Mouse (Mus musculus) CH12.LX (cell line): Measurements from ENCODE around the gene Adam11. TPM values are rescaled to one million over a fixed set of nuclear protein-coding genes. Genes with fewer than 3 reads are reported as not detected.

Experiments
- DNase-seq: peaks from one replicate; pipeline ENCODE4 v3.0.0-alpha.2; 2013; ENCODE audit errors: extremely low read depth
- H3K27ac ChIP-seq: 2 replicates; pipeline ENCODE4 v1.5.1; 2012; ENCODE audit warnings: low read depth, mild to moderate bottlenecking, control low read depth, moderate library complexity; ENCODE audit not compliant: insufficient read depth
- H3K27me3 ChIP-seq: replicated peaks from 2 replicates; pipeline ENCODE3; 2012; ENCODE audit warnings: inconsistent platforms
- H3K36me3 ChIP-seq, 2 experiments: replicated peaks in 1 of 2; 2 replicates each; pipeline versions ENCODE3 to v1.6.1; 2012; ENCODE audit warnings: inconsistent platforms in 1 of 2, low read length in 1 of 2, mild to moderate bottlenecking in 1 of 2, mixed read lengths in 1 of 2, moderate library complexity in 1 of 2; ENCODE audit not compliant: control insufficient read depth in 1 of 2, insufficient read depth in 1 of 2
- H3K4me1 ChIP-seq, 2 experiments: 2 replicates each; pipeline ENCODE4 v1.6.1; 2012; ENCODE audit warnings: inconsistent platforms in 1 of 2, moderate library complexity in 1 of 2; ENCODE audit not compliant: insufficient read depth in 2 of 2, control insufficient read depth in 1 of 2
- H3K4me2 ChIP-seq: 2 replicates; pipeline ENCODE4 v1.6.1; 2012; ENCODE audit warnings: low read depth, mild to moderate bottlenecking, control low read depth; ENCODE audit not compliant: poor library complexity, insufficient read depth, severe bottlenecking
- H3K4me3 ChIP-seq, 3 experiments: fragments of 150-350 bp in 1 of 3; sonication (generic) in 1 of 3; replicated peaks in 1 of 3; 2 replicates each; pipeline versions ENCODE3 to v1.5.1; 2011 to 2012; ENCODE audit warnings: low read depth in 2 of 3, low read length in 2 of 3, mild to moderate bottlenecking in 2 of 3, moderate library complexity in 2 of 3, control low read depth in 1 of 3, improper control_type of control experiment in 1 of 3, inconsistent platforms in 1 of 3, mixed read lengths in 1 of 3; ENCODE audit not compliant: poor library complexity in 1 of 3
- H3K79me2 ChIP-seq: replicated peaks from 2 replicates; pipeline ENCODE4 v1.6.1; 2012; ENCODE audit warnings: mild to moderate bottlenecking, moderate library complexity; ENCODE audit not compliant: control insufficient read depth, poor library complexity, insufficient read depth, severe bottlenecking; ENCODE audit errors: extremely low read depth
- H3K9ac ChIP-seq: 2 replicates; pipeline ENCODE4 v1.6.1; 2012; ENCODE audit warnings: low read depth, mild to moderate bottlenecking, control low read depth, moderate library complexity; ENCODE audit not compliant: insufficient read depth
- H3K9me3 ChIP-seq: replicated peaks from 2 replicates; pipeline ENCODE3; 2012; ENCODE audit warnings: low read length, inconsistent platforms, mixed read lengths
- BHLHE40 ChIP-seq: IDR thresholded peaks from 2 replicates; pipeline ENCODE4 v1.6.1; 2011; ENCODE audit warnings: mild to moderate bottlenecking, low read depth, low read length, improper control_type of control experiment
- CHD1 ChIP-seq: IDR thresholded peaks from 2 replicates; pipeline ENCODE4 v1.6.1; 2012; ENCODE audit warnings: low read depth, low read length, improper control_type of control experiment, inconsistent platforms
- CTCF ChIP-seq, 2 experiments: IDR thresholded peaks in 1 of 2; conservative IDR thresholded peaks in 1 of 2; 2 replicates each; pipeline ENCODE4 v1.5.1; 2011 to 2012; ENCODE audit warnings: low read depth in 2 of 2, low read length in 2 of 2, improper control_type of control experiment in 1 of 2, inconsistent platforms in 1 of 2, mild to moderate bottlenecking in 1 of 2, moderate library complexity in 1 of 2
- E2F4 ChIP-seq: IDR thresholded peaks from 2 replicates; pipeline ENCODE4 v1.6.1; 2011; ENCODE audit warnings: low read depth, low read length, improper control_type of control experiment; ENCODE audit not compliant: insufficient replicate concordance
- EP300 ChIP-seq: IDR thresholded peaks from 2 replicates; pipeline ENCODE4 v1.6.1; 2011; ENCODE audit warnings: low read length, improper control_type of control experiment
- GABPA ChIP-seq: IDR thresholded peaks from 2 replicates; pipeline ENCODE4 v1.6.1; 2012; ENCODE audit warnings: low read depth, low read length, improper control_type of control experiment, inconsistent platforms; ENCODE audit not compliant: insufficient replicate concordance
- JUN ChIP-seq: IDR thresholded peaks from 2 replicates; pipeline ENCODE4 v1.6.1; 2011; ENCODE audit warnings: low read depth, mild to moderate bottlenecking, low read length, improper control_type of control experiment, moderate library complexity; ENCODE audit not compliant: insufficient read depth
- JUND ChIP-seq: conservative IDR thresholded peaks from 2 replicates; pipeline ENCODE4 v1.6.1; 2011; ENCODE audit warnings: low read depth, low read length, improper control_type of control experiment
- MAFK ChIP-seq: IDR thresholded peaks from 2 replicates; pipeline ENCODE4 v1.6.1; 2011; ENCODE audit warnings: low read length, improper control_type of control experiment; ENCODE audit not compliant: insufficient replicate concordance
- MAZ ChIP-seq: IDR thresholded peaks from 2 replicates; pipeline ENCODE4 v1.6.1; 2012; ENCODE audit warnings: low read depth, mild to moderate bottlenecking, inconsistent platforms, low read length, improper control_type of control experiment, moderate library complexity
- MEF2A ChIP-seq: IDR thresholded peaks from 2 replicates; pipeline ENCODE4 v1.6.1; 2014; ENCODE audit warnings: low read depth, mild to moderate bottlenecking, inconsistent platforms, low read length, improper control_type of control experiment, borderline replicate concordance
- MXI1 ChIP-seq: IDR thresholded peaks from 2 replicates; pipeline ENCODE4 v1.6.1; 2011; ENCODE audit warnings: mild to moderate bottlenecking, low read depth, low read length, improper control_type of control experiment
- MYC ChIP-seq: IDR thresholded peaks from 2 replicates; pipeline ENCODE4 v1.6.1; 2011; ENCODE audit warnings: low read depth, mild to moderate bottlenecking, improper control_type of control experiment, low read length
- NELFE ChIP-seq: IDR thresholded peaks from 2 replicates; pipeline ENCODE4 v1.6.1; 2011; ENCODE audit warnings: low read depth, low read length, improper control_type of control experiment
- PAX5 ChIP-seq: IDR thresholded peaks from 2 replicates; pipeline ENCODE4 v1.6.1; 2012; ENCODE audit warnings: low read length, inconsistent platforms, mixed read lengths
- TBP ChIP-seq: conservative IDR thresholded peaks from 2 replicates; pipeline ENCODE4 v1.6.1; 2011; ENCODE audit warnings: low read depth, low read length, improper control_type of control experiment
- TCF12 ChIP-seq: IDR thresholded peaks from 2 replicates; pipeline ENCODE4 v1.6.1; 2014; ENCODE audit warnings: low read depth, mild to moderate bottlenecking, inconsistent platforms, low read length, improper control_type of control experiment
- UBTF ChIP-seq: IDR thresholded peaks from 2 replicates; pipeline ENCODE4 v1.6.1; 2012; ENCODE audit warnings: low read depth, mild to moderate bottlenecking, inconsistent platforms, low read length, improper control_type of control experiment, moderate library complexity
- USF1 ChIP-seq: IDR thresholded peaks from 2 replicates; pipeline ENCODE4 v1.6.1; 2014; ENCODE audit warnings: low read depth, mild to moderate bottlenecking, inconsistent platforms, low read length, improper control_type of control experiment
- ZKSCAN1 ChIP-seq: IDR thresholded peaks from 2 replicates; pipeline ENCODE4 v1.6.1; 2012; ENCODE audit warnings: low read depth, inconsistent platforms, low read length, improper control_type of control experiment, borderline replicate concordance
- ZNF384 ChIP-seq: IDR thresholded peaks from 2 replicates; pipeline ENCODE4 v1.6.1; 2012; ENCODE audit warnings: low read depth, low read length, improper control_type of control experiment, inconsistent platforms
- dilution Hi-C: fragments of 300-500 bp; cut with MboI; formaldehyde crosslinking; loops from 2 replicates; pipeline ENCODE4 v1.14.3; 2020; ENCODE audit warnings: low sequenced_read_pairs; ENCODE audit not compliant: extremely low pct_unique_long_range_greater_than_20kb, extremely low pct_ligation_motif_present
- in situ Hi-C: fragments of 300-500 bp; cut with MboI; formaldehyde crosslinking; loops from 3 replicates; pipeline ENCODE4 v1.14.3; 2019; ENCODE audit warnings: low sequenced_read_pairs, low pct_ligation_motif_present, low pct_unique_long_range_greater_than_20kb, mixed read lengths
- polyA plus RNA-seq: library from polyadenylated mRNA; unstranded; fragments of >175 nt; gene quantifications from 2 replicates; pipeline ENCODE4 v1.2.1, GENCODE M21; 2012; ENCODE audit warnings: low read depth; ENCODE audit not compliant: insufficient read length
- total RNA-seq, 2 experiments: library from RNA; depleted of rRNA; stranded (reverse); fragments of 300-350 nt in 1 of 2; fragments of >200 nt in 1 of 2; gene quantifications; 2 replicates each; pipeline ENCODE4 v1.2.3; 2012 to 2014

The Adam11 gene
- total and polyA plus RNA-seq, 3 experiments: not detected

- H3K4me1 ChIP-seq: no peaks in the 10 kb centered on the region
- TF ChIP-seq EP300: no peak
- no peak for TF ChIP-seq MEF2A
- peak in 1 of 2 experiments; percentile 34; a peak in 2 of 4 replicates for TF ChIP-seq CTCF (conservative IDR thresholded peaks at IDR 0.05 in 1 of 2, IDR thresholded peaks at IDR 0.05 in 1 of 2; ENCODE audit: low read depth in 2 of 2, low read length in 2 of 2)
- no peaks in the 10 kb centered on the region for H3K79me2 ChIP-seq
- no peak overlapping the region for H3K27ac ChIP-seq
- DNase-seq: no peak
- no peak overlapping the region for H3K4me3 ChIP-seq
- in situ Hi-C loops: no loop called here
- peaks cover 38% of the 10 kb centered on the region for H3K27me3 ChIP-seq
- H3K9me3 ChIP-seq: peaks cover 10% of the 10 kb centered on the region
- H3K9ac ChIP-seq: no peak overlapping the region
- H3K36me3 ChIP-seq: no peaks in the 10 kb centered on the region
- H3K4me2 ChIP-seq: no peak overlapping the region
- dilution Hi-C loops: no loop called here
Measured at GRCm38 (mm10) chr11:102814881-102815280, 53.6 kb downstream of the Adam11 start.

- DNase-seq: no peak
- Histone ChIP-seq H3K9me3 (peaks cover 10% of the 10 kb centered on the region), H3K9ac (no peak overlapping the region), H3K27me3 (peaks cover 55% of the 10 kb centered on the region), H3K4me3 (no peak overlapping the region), H3K27ac (no peak overlapping the region), H3K4me1 (no peaks in the 10 kb centered on the region), H3K36me3 (no peaks in the 10 kb centered on the region), H3K79me2 (no peaks in the 10 kb centered on the region), H3K4me2 (peak overlapping the region; percentile 53)
- dilution Hi-C loops (no loop called here), in situ Hi-C loops (no loop called here)
- TF ChIP-seq E2F4 (no peak), ZKSCAN1 (no peak), TBP (no peak), NELFE (no peak), PAX5 (no peak), MXI1 (no peak), JUND (no peak), JUN (no peak), MYC (no peak), MEF2A (no peak), MAFK (no peak), CTCF (conservative IDR thresholded peaks at IDR 0.05 in 1 of 2, IDR thresholded peaks at IDR 0.05 in 1 of 2; ENCODE audit: low read depth in 2 of 2, low read length in 2 of 2) (no peak), TCF12 (no peak), MAZ (no peak), CHD1 (no peak), ZNF384 (no peak), USF1 (no peak), BHLHE40 (no peak), GABPA (no peak), UBTF (no peak)
Measured at GRCm38 (mm10) chr11:102818121-102819020, 57.1 kb downstream of the Adam11 start.
